ENCODE assay signal across 12 mouse cellular contexts in genomic region chr13:35129475-35129874, GRCm38 (mm10).
A peak's percentile ranks its signal among the peaks of the same experiment; 100 is the strongest.
DNase-seq lines count a peak whose midpoint lies in the region; ATAC-seq lines count a peak whose summit lies in the region.
"Had no signal": no experiment of that assay in that cellular context is flagged by ENCODE, and none has a peak within 500 bp of the region (broad histone marks: within the 10 kb centered on the region; RNA-seq: fewer than 3 reads in every experiment).

No protein-coding gene starts in this region.

- peak; percentile 80 for ATAC-seq in inflammation-experienced regulatory T-cells, adult 6 months

- DNase-seq in right cerebral cortex, adult 18-20 months, result peak; percentile 21
- DNase-seq in right cerebral cortex, postnatal 25 days, result no peak
- DNase-seq in CD8-positive naive resting alpha-beta T cell, adult 2 months (ENCODE audit: low read depth in 2 of 2, low spot score in 2 of 2), result peak; percentile 26 to 39
- DNase-seq in thymus, postnatal 14 days, result peak; percentile 80
- DNase-seq in left cerebral cortex, postnatal 36 days (ENCODE audit: low spot score in 2 of 2), result no peak
- DNase-seq in heart, postnatal 14 days, result no peak
- no peak for DNase-seq in gastrocnemius, adult 8-10 months (ENCODE audit: low spot score in 2 of 2)
- DNase-seq: cerebellum, adult 11 months; kidney, adult 2 months; kidney, postnatal 36 days; lung, postnatal 10 days had no signal

- intact Hi-C loops in left cerebral cortex, postnatal 36 days (cut with DNase I), result no loop called here
- intact Hi-C loops in heart, postnatal 14 days (cut with DNase I), result no loop called here

Comparison
In these comparisons a context has a peak if more than half of its experiments do, and no peak if none do; other contexts are left out.
1. DNase-seq: peak in right cerebral cortex, adult 18-20 months (single experiment), CD8-positive naive resting alpha-beta T cell, adult 2 months (2 of 2) and thymus, postnatal 14 days (single experiment); none in right cerebral cortex, postnatal 25 days (single experiment), left cerebral cortex, postnatal 36 days (0 of 2), heart, postnatal 14 days (0 of 2) and gastrocnemius, adult 8-10 months (0 of 2).